Mouse (Mus musculus) olfactory bulb, adult 2 months (tissue): ENCODE results near the gene Vnn3.

Experiments
- CTCF ChIP-seq: fragments of 200-500 bp; IDR thresholded peaks from 2 replicates; pipeline ENCODE4 v1.5.1; 2012; ENCODE audit warnings: low read depth, mild to moderate bottlenecking, low read length, moderate library complexity; ENCODE audit not compliant: insufficient read depth
- POLR2A ChIP-seq: fragments of 200-500 bp; IDR thresholded peaks from 2 replicates; pipeline ENCODE4 v1.6.1; 2012; ENCODE audit warnings: mild to moderate bottlenecking, low read depth, low read length, moderate library complexity; ENCODE audit not compliant: insufficient read depth

DNA sequence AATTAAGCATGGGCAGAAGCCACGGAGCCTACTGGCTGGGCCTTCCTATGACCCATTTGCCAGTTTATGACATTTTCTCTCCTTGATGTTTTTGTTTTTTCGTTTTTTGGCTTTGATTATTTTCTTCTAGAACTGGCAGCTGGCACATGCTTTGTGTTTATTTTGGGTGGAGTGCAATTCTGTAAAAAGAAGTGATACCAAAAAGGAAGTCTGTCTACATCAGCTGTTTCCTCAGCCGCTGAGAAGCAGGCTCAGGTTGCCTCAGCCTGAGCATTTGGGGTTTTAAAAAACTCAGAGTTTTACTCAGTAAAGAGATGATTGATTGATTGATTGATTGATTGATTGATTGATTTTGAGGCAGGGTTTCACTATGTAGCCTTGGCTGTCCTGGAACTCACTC lies 48.4 kb upstream of the Vnn3 start:
- no peak for TF ChIP-seq POLR2A
- TF ChIP-seq CTCF = no peak
